Mouse (Mus musculus) hindlimb bud, embryonic 11.5 days (tissue): ENCODE measurements around the gene Rhbdd2.
"Not testable (repeated sequence)": the region's sequence is repeated elsewhere in the genome, so short reads cannot be mapped to it uniquely, and the experiment has no call there.

Experiments
- DNase-seq: peaks from one replicate; pipeline ENCODE4 v3.0.0-alpha.2; 2012; ENCODE audit warnings: low read depth, low spot score; ENCODE audit errors: extremely low spot score

Rhbdd2 gene

DNA sequence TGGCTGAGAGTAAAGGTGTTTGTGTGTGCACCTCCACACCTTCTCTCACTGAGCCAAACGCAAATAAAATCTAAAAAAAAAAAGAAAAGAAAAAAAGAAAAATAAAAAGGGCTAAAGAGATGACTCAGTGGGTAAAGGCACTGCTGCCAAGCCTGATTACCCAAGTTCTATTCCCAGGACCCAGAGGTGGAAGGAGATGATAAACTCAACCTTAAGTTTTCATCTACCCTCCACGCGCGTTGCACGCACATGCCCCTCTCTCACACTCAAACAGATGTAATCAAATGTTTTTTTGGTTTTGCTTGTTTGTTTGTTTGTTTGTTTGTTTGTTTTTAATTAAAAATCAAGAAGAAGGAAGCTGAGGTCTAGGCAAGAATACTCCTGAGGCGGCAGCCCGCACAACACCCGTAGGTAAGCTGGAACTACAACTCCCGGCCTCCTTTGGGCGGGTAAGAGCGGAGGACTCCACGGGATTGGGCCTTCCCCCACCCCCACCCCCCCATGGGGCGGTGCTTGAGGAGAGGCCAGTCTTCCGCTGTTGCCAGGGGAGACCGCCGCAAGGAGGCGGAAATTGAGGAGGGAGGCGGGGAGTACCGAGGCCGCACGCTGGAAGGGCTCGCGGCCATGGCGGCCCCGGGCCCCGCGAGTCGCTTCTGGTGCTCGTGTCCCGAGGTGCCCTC, at the start of gene Rhbdd2:
TSS of gene Rhbdd2 (plus strand) at position 502 of the 680 bp plus-strand sequence.
- DNase-seq: peak; percentile 90

DNA sequence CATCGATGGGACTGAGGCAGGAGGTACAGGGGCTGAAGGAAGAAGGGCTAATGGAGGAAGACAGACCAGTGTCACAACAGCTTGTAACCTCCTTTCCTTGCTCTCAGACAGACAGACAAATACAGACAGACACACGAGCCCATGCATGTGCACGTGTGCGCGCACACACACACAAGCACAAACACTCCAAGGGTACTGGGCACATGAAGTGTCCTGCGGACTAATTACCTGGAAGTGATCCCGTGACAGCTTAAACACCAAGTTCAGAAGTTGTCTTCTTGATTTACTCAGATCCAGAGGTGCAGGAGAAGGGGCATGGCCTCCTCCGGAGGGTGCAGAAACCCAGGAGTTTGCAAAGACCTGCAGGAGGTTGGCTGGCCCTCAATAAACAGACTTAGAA, 46.7 kb upstream of the Rhbdd2 start:
- no peak for DNase-seq

DNA sequence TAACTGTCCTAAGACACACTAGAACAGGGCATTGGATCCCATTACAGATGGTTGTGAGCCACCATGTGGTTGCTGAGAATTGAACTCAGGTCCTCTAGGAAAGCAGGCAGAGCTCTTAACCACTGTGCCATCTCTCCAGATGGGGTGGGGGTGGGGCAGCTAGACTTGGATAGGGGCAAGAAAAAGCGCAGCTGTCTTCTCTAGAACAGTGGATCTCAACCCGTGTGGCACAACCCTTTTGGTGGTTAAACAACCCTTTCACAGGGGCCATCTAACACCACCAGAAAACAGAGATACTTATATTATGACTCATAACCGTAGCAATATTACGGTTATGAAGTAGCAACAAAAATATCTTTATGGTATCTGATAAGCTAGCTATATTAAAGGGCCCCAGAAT, 44.7 kb upstream of the Rhbdd2 start:
- no peak for DNase-seq

DNA sequence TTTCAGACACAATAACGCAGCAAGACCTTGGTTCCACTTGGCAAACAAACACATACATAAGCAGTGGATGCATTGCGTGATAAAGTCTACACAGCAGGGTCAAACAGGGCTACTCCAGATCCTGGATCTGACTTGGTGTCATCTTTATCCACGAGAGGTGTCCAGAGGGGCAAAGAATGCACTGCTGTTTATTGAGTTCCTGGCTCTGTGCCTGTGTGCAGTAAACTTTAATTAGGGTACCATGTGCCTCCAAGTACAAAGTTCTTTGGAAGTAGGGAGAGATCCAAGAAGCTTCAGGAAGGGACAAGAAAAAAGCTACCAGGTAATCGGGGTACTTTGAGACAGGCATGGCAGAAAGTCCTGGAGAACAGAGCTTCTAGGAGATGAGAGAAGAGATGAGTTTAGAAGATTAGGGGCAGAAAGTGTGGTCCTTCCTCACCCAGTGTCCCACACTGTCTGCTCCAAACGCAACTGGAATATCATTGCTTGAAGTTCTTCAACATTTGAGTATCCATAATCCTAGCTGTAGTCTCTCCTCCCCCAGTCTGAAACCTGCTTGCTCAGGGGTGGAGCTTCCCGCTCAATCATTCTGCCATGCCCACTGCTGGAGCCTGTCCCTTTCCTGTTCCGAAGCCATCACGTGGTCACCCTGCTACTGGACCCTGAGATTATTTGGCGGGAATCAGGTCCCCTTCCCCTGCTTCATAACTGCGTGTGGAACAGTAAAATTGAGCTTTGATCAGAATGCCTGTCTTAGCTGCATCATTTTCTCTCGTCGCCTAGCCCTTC, 42.2 kb upstream of the Rhbdd2 start:
- no peak for DNase-seq

DNA sequence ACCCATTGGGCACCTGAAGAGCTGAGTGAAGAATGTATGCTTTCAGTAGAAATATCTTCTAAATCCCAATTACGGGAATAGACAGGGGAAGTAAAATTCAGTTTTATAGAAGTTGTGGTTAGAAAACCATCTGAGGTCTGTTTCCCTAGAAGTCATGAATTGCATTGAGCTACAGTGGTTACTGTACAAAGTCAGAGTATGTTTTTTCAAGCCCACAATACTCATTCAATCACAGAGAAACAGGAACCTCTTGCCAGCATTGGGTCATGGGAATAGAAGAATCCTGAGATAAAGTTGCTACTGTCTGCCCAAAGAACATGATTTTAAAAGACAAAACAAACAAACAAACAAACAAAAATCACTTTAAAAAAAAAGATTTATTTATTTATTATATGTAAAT, 27.8 kb upstream of the Rhbdd2 start:
- DNase-seq: not testable (repeated sequence)

DNA sequence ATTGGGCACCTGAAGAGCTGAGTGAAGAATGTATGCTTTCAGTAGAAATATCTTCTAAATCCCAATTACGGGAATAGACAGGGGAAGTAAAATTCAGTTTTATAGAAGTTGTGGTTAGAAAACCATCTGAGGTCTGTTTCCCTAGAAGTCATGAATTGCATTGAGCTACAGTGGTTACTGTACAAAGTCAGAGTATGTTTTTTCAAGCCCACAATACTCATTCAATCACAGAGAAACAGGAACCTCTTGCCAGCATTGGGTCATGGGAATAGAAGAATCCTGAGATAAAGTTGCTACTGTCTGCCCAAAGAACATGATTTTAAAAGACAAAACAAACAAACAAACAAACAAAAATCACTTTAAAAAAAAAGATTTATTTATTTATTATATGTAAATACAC, 25.7 kb upstream of the Rhbdd2 start:
- DNase-seq: not testable (repeated sequence)

DNA sequence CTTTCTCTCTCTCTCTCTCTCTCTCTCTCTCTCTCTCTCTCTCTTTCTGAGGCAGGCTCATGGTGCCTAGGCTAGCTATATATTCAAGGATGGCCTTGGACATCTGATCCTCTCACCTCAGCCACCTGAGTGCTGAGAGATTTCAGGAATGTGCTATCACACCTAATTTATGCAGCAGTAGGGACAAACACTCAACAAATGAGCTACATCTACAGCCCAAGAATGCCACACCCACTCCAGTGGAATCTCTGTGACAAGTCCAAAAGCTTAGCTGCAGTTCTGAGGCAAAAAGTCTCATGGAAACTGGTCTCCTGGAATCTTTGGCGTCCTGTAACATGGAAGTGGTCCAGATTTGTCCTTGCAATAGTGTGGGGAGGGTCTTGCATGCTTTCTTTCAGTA, 24.8 kb upstream of the Rhbdd2 start:
- DNase-seq: no peak

DNA sequence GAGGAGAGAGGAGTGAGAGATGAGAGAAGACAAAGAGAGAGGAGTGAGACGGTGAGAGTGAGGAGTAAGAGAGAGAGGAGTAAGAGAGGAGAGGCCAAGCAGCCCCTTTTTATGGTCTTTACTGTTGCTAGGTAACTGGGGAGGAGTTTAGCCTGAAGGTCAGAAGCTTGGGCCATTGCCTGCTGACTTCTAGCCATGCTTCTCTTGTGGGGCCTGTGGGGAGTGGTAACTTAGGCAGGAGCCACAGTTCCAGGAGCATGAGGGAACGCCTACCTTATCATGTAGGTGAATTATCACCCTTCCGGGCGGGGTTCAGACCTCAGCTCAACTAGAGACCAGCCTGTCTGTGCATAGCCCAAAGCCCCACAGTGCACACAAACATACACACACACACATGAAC, 22.6 kb upstream of the Rhbdd2 start:
- no peak for DNase-seq

DNA sequence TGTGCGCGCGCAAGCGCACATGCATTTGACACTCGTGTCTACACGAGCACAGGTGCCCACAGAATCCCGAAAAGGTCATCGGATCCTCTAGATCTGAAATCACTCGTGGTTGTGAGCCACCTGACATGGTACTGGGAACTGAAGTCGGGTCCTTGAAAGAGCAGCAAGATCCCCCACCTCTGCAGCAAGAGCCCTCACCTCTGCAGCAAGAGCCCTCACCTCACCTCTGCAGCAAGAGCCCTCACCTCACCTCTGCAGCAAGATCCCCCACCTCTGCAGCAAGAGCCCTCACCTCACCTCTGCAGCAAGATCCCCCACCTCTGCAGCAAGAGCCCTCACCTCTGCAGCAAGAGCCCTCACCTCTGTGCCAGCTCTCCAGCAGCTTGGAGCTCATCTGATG, 12.7 kb upstream of the Rhbdd2 start:
- not testable (repeated sequence) for DNase-seq

DNA sequence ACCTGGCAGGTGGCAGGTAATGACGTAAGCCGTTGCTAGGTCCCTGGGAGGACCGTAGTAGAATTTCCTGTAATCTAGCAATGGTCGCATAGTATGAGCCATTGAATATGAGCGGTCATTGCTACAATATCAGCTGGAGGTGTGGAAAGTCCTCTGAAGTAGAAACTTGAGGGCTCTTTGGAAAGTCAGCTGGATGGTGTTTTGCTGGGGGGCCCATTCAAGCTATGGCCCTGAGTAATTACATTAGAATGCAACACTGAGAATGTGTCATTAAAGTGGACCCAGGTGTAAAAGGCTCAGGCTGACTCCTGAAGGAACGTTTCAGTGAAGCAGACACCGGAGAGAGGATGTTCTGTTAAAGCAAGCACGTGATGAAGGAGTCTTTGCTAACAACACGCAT, 11.9 kb upstream of the Rhbdd2 start:
- DNase-seq: no peak

DNA sequence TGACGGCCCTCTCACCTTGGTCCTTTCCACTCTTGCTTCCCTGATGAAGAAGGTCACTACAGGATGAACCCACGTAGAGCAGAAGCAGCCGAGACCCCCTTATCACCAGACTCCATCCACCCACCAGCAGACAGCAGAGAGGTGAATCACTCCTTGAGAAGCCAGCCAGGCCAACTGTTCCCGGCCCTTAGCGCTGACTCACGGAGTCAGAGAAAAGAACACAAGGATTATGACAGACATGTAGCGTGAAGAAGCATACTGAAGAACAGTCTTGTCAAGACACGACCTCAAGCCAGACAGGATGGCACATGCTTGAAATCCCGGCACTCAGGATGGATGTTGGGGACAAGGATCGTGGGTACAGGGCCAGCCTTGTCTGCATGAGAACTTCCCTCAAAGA, 10.7 kb upstream of the Rhbdd2 start:
- no peak for DNase-seq

DNA sequence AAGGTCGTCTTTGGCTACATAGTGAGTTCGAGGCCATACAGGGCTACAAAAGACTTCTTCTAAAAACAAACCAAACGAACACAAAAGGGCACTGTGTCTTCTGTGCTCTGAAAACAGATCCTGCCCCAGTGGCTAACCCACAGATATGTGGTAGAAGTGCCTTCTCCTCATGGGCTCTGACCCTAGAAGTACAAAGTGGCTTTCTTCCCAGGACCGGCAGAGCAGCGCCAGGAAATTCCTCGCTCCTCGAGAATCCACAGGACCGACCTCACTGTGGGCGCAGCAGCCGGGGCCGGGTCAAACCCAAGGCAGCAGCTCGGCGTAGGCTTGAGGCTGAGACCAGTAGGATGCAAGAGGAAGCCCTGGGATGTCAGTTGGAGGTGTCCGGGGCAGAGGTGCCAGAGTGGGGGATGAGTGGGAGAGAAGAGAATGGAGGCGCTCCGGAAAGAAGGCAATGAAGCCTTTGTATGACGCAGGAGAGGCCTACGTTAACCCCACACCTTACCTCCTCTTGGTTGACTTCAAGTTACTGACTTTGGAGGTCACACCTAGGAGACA, 9.3 kb upstream of the Rhbdd2 start:
- DNase-seq: no peak

DNA sequence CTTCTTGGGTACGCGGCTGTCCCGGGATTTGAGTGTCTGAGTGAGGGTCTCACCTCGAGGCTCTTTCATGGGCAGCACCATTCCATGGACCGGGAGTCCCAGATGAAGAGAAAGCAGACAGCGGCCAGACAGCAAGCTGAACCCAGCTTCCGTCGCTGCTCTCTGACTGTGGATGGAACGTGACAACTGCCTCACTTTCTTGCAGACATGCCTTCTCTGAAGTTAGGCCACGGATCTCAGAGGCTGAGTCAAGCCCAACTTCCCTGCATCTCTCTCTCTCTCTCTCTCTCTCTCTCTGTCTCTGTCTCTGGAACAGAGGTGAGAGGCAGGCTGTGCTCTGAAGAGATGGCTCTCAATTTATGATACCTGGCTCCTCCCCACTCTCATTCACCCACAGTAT, 3.5 kb upstream of the Rhbdd2 start:
- no peak for DNase-seq

DNA sequence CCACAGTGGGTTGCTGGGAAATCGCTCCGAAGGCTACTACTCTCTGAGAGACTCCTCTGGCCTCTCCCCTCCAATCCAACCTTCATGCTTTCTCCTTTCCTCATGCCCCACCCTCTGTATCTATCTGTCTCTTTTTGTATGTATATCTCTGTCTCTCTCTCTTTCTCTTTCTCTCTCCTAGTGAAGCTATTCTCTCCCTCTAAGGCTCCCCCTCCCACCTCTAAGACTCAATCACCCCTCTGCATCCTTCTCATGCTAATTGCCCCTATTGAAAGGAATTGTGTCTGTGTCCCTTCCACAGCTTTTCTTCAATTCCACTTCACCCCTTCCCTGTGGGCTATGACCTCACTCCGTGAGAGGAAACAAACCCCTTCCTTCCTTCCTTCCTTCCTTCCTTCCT, 3.0 kb upstream of the Rhbdd2 start:
- no peak for DNase-seq

DNA sequence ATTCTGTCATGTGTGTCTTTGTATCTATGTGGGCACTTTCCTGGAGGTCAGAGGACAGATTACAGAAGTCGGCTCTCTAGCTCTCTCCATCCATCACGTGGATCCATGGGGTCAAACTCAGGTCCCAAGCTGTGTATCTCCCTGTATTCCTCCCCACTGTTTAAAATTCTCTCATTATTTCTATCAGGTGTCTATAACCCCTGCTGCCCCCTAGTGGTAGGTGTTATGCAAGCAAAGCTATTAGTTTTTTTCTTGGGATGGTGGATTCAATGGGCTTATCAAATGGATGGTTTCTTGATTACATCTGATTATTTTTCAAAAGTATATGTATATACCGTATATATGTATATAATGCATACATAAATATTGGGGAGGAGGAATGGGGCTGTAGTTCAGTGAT, 1.8 kb upstream of the Rhbdd2 start:
- peak; percentile 46 for DNase-seq

DNA sequence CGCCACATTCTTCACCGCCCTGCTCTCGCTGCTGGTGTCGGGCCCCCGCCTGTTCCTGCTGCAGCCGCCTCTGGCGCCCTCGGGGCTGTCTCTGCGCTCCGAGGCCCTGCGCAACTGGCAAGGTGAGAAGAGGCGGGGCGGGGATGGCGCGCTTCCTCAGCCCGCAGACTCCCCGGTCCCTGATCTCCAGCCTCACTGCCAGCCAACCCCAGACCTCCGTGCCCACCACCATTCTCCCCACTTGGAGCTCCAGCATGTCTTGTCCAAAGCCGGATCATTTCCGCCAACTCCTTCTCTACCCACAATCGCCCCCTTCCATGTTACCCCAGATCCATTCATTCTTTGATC, 353 bp downstream of the Rhbdd2 start:
- no peak for DNase-seq

DNA sequence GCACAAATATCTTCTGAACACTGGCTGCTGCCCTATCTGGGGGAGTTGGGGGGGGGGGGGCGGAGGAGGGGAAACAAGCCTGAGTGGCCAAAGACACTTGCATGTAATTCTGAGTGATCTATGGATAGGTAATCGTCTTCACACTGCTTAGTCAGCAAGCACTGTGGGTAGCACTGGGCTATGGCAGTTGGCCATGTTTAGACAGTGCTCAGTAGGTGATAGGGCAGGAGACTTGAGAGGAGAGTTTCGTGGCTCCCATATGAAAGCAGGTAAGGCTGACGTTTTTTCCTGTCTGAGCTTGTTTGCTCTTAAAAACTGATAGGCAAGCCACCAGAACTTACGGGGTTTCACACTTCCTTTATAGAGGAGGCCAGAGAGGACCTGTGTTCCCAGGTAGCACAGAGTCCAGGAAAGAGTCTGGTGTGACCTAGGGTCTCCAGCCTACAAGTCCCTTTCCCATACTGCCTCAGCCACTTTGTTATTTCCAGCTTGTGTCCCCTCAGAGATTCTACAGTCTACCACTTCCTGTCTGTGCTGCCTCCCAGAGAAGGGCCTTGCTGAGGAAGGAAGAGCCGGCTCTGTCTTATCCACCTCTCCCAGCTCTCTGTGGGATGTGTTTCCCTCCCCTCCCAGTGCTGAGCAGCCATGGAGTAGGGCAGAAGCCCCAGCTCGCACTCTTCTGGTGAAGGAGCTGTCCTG, 7.5 kb downstream of the Rhbdd2 start:
- DNase-seq: no peak

DNA sequence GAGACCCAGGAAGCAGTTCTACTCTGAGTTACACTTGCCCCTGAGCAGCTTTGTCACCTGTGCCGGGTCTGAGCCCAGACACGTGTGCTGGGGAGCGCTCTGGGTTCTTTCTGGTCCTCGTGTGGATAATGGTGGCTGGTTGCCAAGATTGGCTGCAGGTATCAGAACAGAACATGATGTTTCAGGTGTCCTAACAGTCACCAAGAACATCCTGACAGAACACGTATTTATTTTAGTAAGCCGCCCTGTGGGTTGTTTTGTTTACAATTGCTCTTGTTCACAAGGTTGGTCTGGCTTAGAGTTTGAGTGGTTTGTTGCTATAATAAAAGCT, 8.0 kb downstream of the Rhbdd2 start:
- DNase-seq: no peak

DNA sequence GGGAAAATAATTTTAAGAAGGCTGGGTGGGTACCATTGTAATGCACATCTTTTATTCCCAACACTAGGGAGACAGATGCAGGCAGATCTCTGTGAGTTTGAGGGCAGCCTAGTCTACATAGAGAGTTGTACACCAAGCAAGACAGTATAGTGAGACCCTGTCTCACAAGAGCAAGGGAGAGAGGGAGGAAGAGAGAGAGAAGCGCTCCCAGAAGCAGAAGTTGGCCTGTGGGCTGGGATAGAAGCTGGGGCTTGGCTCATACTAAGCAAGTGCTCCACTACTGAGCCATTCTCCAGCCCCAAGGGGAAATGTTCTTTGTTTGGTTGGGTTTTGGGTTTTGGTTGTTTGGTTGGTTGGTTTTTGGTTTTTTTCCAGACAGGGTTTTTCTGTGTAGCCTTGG, 8.6 kb downstream of the Rhbdd2 start:
- DNase-seq: no peak

DNA sequence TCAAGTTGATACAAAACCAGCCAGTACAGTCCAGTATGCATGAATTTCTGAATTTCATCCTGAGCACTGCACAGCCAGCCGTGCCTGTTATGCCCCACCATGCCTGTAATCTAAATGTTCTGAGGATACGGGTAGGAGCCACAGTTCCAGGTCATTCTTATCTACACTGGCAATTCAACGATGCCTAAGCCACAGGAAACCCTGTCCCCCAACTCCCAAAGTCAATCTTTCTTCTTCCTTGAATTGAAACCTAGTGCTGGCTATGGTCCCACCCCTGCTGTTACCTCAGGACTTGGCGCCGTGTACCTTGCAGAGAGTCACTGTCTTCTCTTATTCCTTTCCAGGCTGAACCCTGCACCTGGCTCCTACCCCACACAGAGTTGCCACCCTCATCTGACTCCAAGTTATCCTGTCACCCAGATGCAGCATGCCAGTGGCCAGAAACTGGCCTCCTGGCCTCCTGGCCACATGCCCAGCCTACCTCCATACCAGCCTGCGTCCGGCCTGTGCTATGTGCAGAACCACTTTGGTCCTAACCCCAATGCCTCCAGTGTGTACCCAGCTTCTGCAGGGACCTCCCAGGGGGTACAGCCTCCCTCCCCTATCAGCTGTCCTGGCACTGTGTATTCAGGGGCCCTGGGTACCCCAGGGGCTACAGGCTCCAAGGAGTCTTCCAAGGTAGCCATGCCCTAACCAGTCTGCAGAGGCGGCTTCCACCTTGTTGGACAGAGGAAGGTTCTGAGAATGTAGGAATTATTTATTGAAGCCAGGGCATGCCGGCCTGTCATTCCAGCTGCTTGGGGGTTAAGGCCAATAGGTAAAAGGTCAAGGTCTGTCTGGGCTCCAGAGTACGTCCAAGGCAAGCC, 10.5 kb downstream of the Rhbdd2 start:
- DNase-seq: no peak

DNA sequence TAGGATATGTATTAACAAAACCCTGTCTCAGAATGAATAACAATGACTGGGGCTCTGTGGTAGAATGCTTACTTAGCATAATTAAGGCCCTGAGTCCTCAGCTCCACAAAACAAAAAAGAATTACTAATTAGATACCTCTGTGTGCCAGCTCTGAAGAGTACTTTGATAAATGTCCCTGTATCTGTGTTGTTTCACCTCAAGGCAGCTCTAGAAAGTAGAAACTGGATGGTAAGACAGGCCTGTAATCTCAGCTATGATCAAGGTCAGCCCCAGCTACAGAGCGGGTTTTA, 11.1 kb downstream of the Rhbdd2 start:
- DNase-seq: no peak
